Mouse (Mus musculus): ENCODE results near the gene Ppfibp1.

DNA sequence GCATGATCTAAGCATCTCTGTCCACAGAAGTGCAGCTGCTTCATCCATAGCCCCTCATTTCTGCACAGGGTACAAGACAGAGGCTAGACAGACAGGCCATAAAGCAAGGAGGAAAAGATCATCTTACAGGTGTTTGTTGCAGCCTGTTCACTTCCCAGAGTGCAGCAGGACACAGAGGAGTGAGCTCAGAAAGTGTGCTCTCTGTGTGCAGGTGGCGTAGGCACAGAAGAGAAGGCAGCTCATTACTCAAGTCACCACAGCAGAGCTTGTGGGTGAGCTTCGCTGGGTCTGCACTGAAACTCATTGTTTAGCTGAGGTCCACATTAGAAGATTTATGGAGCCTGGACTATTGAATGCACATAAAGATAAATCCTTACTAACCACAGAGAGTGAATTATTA is 111.5 kb downstream of the Ppfibp1 start:
- TF ChIP-seq CTCF (IDR thresholded peaks at IDR 0.05; ENCODE audit: low read depth) (no peak), EP300 (IDR thresholded peaks at IDR 0.05; ENCODE audit: low read depth) (no peak)

Data from heart, postnatal 0 days (tissue).